Mouse (Mus musculus) forebrain, embryonic 10.5 days (tissue): Measurements from ENCODE around the gene Crim1. TPM values are rescaled to one million over a fixed set of nuclear protein-coding genes. Genes with fewer than 3 reads are reported as not detected.

Experiments
- DNase-seq: peaks from one replicate; pipeline ENCODE4 v3.0.0-alpha.2; 2017; ENCODE audit warnings: low spot score; ENCODE audit errors: extremely low spot score
- H3K27ac ChIP-seq: fragments of 300-500 bp; sonication (generic); 2 replicates; pipeline ENCODE4 v1.5.1; 2016; ENCODE audit warnings: mild to moderate bottlenecking
- H3K27me3 ChIP-seq: fragments of 300-500 bp; sonication (generic); 2 replicates; pipeline ENCODE4 v1.6.1; 2016; ENCODE audit warnings: mild to moderate bottlenecking; ENCODE audit not compliant: poor library complexity, severe bottlenecking
- H3K36me3 ChIP-seq: fragments of 300-500 bp; sonication (generic); replicated peaks from 2 replicates; pipeline ENCODE4 v1.6.1; 2016; ENCODE audit warnings: mild to moderate bottlenecking, moderate library complexity
- H3K4me1 ChIP-seq: fragments of 300-500 bp; sonication (generic); 2 replicates; pipeline ENCODE4 v1.6.1; 2016
- H3K4me3 ChIP-seq: fragments of 300-500 bp; sonication (generic); 2 replicates; pipeline ENCODE4 v1.5.1; 2016; ENCODE audit warnings: mild to moderate bottlenecking, moderate library complexity
- H3K9me3 ChIP-seq: fragments of 300-500 bp; sonication (generic); 2 replicates; pipeline ENCODE4 v1.6.1; 2016; ENCODE audit warnings: mild to moderate bottlenecking, moderate library complexity
- WGBS: fragments of 180-500 bp; shearing (Covaris S2); methylation state at CpG from one replicate; pipeline ENCODE4 v1.1.7; 2016; 5-methylcytosine and 5-hydroxymethylcytosine counted together
- polyA plus RNA-seq: library from polyadenylated mRNA; unstranded; fragments of >200 nt; fragmentation: Nextera tagmentation; extraction: Ambion mirVana; gene quantifications from 2 replicates; pipeline ENCODE4 v1.2.1, GENCODE M21; 2016

Crim1 gene
- polyA plus RNA-seq, 1 experiment from 2014 or later: 1.8 TPM

DNA sequence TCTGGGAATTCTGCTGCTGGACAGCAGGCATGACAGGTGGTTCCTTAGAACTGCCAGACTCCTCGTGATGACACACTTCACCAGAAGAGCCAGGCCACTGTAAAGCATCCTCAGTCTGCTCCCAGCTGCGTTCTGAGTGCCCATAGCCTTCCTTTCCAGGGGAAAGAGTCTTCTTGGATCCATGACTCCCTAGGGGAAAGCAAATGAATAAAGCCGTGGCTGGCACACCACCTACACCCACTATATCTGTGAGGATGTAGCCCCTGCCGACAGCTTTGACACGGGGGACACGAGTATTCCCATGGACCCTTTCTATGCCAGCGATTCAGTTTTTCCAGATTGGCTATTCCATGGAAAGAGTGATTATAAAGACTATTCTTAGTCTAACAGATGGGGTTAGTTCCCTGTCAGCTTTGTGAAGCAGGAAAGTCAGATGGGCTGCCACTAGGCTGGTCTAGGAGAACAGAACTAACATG, 158.2 kb downstream of the Crim1 start:
- Histone ChIP-seq H3K4me1 (peaks cover 27% of the 10 kb centered on the region), H3K4me3 (no peak overlapping the region), H3K27me3 (peaks cover 19% of the 10 kb centered on the region; the same call in 1 of the 2 replicates), H3K27ac (no peak overlapping the region), H3K36me3 (peaks cover 10% of the 10 kb centered on the region), H3K9me3 (no peaks in the 10 kb centered on the region)
- WGBS: 79% methylated on average over 7 of the region's 7 CpGs
- DNase-seq: no peak

DNA sequence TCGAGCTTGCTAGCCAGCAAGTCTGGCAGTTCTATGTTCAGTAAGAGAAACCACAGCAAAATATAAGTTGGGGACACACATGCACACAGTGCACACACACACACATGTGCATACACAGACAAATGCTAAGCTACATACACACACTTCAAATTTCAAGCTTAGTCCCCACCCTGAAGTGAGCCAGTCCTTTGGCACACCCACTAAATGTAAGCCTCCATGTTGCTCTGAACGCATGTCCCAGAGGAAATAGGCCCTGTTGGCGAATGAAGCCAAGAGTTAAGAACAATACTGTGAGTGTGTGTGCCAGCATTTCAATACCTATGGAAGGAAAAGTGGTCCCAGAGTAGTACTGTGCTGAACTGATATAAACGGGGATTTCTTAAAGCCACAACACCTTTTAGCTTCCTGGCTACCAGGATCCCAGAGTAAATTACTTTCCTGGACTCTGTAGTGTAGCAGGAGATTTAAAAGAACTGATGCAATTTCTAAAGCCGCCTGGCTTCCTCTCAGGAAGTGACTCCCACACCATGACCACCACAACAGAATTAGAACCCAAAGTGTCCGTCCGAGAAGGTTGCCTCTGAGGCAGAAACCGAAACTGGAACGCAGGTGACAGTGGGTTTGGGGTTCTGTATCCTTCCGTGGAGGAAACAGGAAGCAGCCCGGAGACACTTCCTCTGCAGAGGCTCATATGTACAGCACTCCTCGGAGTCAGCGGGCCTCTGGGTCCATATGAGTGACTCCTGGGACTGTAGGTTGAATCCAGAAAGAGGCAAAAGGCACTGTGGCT, 162.1 kb downstream of the Crim1 start:
- WGBS: 89% methylated on average over 13 of the region's 13 CpGs
- H3K4me3 ChIP-seq: no peak overlapping the region
- H3K36me3 ChIP-seq: no peaks in the 10 kb centered on the region
- no peaks in the 10 kb centered on the region for H3K9me3 ChIP-seq
- H3K27ac ChIP-seq: no peak overlapping the region
- peaks cover 10% of the 10 kb centered on the region; the same call in 1 of the 2 replicates for H3K27me3 ChIP-seq
- H3K4me1 ChIP-seq: 0 out of 2 replicates have a peak, but pooled peaks cover 4% of the 10 kb centered on the region
- DNase-seq: no peak

DNA sequence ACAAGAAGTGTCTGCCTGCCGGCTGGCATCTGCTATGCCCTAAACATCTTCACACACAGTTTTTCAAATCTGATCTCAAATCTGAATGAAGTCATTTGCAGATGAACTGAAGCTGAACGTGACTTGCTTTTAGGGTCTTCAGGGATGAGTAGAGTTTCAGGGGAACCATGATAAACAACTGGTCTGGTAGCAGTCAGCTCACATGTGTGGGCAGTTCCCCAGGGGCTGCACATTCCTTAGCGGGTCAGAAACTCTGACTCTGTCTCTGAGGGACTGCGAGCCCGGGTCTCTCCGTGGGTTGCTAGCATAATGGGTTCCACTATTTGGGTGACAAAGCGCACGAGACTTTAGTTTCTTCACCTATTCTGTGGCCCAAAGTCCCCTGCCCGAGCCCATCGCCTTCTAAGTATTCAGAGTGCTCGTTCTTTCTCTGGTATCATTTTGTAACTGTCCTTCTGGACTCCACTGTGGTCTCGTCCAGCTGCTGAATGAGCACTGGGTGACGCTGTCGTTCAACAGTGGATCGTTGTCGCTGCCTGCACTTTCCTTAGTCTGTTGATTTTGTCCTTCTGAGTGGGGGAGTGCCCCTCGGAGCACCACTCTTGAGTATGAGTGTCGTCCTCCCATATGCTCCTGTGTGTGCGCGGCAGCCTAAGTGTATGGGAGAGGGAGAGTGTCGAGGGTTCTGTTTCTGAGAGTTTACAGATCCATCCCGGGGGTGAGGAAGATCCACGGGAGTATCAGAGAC, 164.7 kb downstream of the Crim1 start:
- no peak overlapping the region for H3K27ac ChIP-seq
- H3K36me3 ChIP-seq: peaks cover 26% of the 10 kb centered on the region
- no peak overlapping the region for H3K4me3 ChIP-seq
- no peak for DNase-seq
- H3K9me3 ChIP-seq: no peaks in the 10 kb centered on the region
- 92% methylated on average over 23 of the region's 23 CpGs for WGBS
- H3K4me1 ChIP-seq: 0 out of 2 replicates have a peak, but pooled peaks cover 3% of the 10 kb centered on the region
- peaks cover 8% of the 10 kb centered on the region; the same call in 1 of the 2 replicates for H3K27me3 ChIP-seq

DNA sequence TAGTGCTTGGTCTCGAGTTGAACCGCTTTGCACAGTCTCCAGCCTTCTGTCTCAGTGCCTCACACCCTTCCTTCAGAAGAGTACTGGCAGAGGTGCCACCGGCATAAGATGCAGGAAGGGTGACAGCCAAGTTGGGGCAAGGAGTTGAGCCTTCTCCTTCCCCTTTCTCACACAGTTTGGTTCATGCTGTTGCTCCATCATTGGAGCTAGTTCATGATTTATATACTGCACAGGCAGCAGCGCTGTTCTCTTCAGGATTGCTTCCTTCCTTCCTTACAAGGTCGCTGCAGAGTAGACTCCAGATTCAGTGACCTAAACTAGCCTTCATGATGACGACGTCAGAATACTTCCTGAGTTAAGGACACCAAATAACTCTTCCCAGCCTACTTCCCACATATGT, 166.0 kb downstream of the Crim1 start:
- H3K36me3 ChIP-seq: peaks cover 29% of the 10 kb centered on the region
- WGBS: 89% methylated on average over 7 of the region's 7 CpGs
- H3K4me3 ChIP-seq: no peak overlapping the region
- H3K4me1 ChIP-seq: no peaks in the 10 kb centered on the region
- no peak overlapping the region for H3K27ac ChIP-seq
- H3K9me3 ChIP-seq: no peaks in the 10 kb centered on the region
- no peak for DNase-seq
- no peaks in the 10 kb centered on the region; the same call in 1 of the 2 replicates for H3K27me3 ChIP-seq

DNA sequence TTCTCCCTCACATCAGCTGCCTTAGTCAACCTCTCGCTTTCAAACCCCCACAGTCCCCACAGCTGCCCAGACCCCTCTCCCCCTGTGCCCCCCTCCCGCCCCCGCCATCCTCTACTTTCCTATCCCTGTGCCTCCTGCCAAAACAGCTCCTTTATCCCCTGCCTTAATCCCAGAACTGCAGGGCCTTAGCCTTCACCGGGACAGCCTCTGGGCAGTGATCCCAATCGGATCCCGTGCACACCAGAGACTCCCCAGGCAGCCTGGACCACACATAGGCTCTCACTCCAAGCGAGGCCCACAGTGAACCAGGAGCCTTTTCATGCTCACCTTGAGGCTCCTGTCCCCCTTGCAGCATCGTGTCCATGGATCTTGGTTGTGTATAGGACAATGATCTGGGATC, 168.4 kb downstream of the Crim1 start:
- 65% methylated on average over 8 of the region's 8 CpGs for WGBS
- no peaks in the 10 kb centered on the region for H3K27me3 ChIP-seq
- no peaks in the 10 kb centered on the region for H3K4me1 ChIP-seq
- H3K36me3 ChIP-seq: peaks cover 34% of the 10 kb centered on the region
- H3K9me3 ChIP-seq: no peaks in the 10 kb centered on the region
- no peak for DNase-seq
- H3K27ac ChIP-seq: no peak overlapping the region
- no peak overlapping the region for H3K4me3 ChIP-seq

DNA sequence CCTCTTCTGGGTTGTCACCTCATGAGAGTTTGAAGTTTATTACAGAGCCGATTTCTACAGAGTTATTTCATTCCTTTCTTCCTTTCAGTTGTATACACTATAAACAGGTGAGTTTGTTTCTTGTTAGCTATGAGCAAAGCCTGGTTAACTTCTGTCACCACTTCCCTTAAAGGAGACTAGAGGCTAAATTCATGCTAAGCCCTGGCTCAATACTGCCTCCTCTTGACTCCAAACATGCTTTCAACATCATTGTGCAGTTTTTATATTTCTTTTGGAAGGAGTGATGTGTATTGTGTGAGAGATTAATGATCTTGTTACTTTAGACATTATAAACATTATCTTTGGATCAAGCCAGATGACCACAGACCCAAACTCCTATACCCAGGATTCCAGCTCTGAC, 170.4 kb downstream of the Crim1 start:
- Histone ChIP-seq H3K27me3 (no peaks in the 10 kb centered on the region), H3K4me1 (peaks cover 5% of the 10 kb centered on the region), H3K4me3 (no peak overlapping the region), H3K36me3 (peaks cover 49% of the 10 kb centered on the region), H3K27ac (no peak overlapping the region), H3K9me3 (no peaks in the 10 kb centered on the region)
- 81% methylated on average over 1 of the region's 1 CpGs for WGBS
- DNase-seq: no peak

DNA sequence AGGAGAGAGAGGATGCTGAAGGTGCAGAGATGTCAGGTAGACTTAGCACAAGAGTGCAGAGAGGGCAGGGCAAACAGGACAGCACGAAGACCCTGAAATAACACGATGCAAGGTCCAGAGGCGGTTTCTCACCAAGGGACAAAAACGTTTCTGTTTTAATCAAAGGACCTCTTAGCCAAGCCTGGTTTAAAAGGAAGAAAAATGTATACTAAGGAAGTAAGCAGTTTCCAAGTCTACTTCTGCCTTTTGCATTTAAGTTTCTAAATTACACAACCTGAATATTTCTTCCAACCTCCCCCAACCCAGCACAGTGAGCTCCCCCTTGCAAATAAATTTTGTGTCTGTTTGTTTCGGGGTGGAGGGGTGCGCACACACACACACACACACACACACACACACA, 173.1 kb downstream of the Crim1 start:
- H3K4me3 ChIP-seq: no peak overlapping the region
- H3K9me3 ChIP-seq: no peaks in the 10 kb centered on the region
- no peak overlapping the region for H3K27ac ChIP-seq
- no peaks in the 10 kb centered on the region for H3K27me3 ChIP-seq
- DNase-seq: no peak
- 91% methylated on average over 6 of the region's 6 CpGs for WGBS
- H3K4me1 ChIP-seq: peaks cover 5% of the 10 kb centered on the region
- H3K36me3 ChIP-seq: peaks cover 50% of the 10 kb centered on the region

DNA sequence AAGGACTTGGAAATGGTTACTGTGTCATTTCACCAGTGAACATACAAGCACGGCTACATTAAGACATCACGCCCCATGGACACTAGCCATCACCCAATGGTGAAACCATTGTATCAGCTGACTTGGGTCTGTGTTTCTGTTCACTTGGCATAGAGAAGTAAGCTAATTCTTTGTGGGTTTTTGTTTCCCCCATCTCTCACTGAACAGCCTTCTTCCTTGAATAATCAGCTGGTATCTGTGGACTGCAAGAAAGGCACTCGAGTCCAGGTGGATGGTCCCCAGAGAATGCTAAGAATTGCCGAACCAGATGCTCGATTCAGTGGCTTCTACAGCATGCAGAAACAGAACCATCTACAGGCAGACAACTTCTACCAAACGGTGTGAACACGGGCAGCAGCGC, 173.8 kb downstream of the Crim1 start:
- H3K4me1 ChIP-seq: peaks cover 5% of the 10 kb centered on the region
- DNase-seq: no peak
- no peaks in the 10 kb centered on the region for H3K27me3 ChIP-seq
- H3K4me3 ChIP-seq: no peak overlapping the region
- peaks cover 47% of the 10 kb centered on the region for H3K36me3 ChIP-seq
- WGBS: 95% methylated on average over 8 of the region's 8 CpGs
- no peaks in the 10 kb centered on the region for H3K9me3 ChIP-seq
- H3K27ac ChIP-seq: no peak overlapping the region

DNA sequence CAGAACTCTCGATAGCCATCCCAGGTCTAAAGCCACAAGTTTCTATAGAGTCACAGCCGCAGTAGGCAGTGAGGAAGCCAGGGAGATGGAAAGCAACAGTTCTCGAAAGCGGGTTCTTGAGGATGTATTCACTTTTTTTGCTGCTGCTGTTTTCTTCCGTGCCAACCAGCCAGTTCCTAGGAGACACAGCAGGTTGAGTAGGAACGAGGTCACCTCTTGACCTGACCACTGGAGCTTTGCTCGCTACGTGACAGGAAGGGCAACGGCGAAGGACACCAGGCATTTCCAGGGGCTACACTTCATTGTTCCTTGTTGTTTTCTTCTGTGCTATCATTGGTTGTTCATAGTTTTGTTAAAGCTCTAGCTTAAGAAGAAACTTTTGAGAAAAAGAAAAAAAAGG, 174.7 kb downstream of the Crim1 start:
- DNase-seq: no peak
- H3K9me3 ChIP-seq: no peaks in the 10 kb centered on the region
- 71% methylated on average over 10 of the region's 10 CpGs for WGBS
- no peak overlapping the region for H3K4me3 ChIP-seq
- peaks cover 38% of the 10 kb centered on the region for H3K36me3 ChIP-seq
- H3K27me3 ChIP-seq: no peaks in the 10 kb centered on the region
- peaks cover 5% of the 10 kb centered on the region for H3K4me1 ChIP-seq
- no peak overlapping the region for H3K27ac ChIP-seq

DNA sequence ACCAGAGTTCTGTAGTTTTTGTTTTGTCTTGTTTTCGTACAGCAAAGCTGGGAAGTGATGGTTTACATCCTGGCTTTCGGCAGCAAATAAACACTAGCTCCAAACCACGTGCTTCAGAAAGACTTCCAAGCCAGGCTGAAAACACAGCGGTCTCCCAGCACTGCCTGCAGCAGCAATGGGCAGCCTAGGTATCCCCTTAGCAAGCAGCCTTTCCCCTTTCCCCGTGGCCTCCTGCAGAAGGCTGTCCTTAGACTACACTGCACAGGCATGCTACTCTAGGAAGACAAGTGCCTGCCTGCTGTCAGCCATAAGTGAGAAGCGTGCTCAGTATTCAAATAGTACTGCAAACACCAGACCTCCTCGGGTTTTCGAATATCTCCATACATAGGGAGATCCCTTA, 176.5 kb downstream of the Crim1 start:
- Histone ChIP-seq H3K9me3 (no peaks in the 10 kb centered on the region), H3K4me1 (peaks cover 5% of the 10 kb centered on the region), H3K27me3 (no peaks in the 10 kb centered on the region), H3K27ac (no peak overlapping the region), H3K36me3 (peaks cover 35% of the 10 kb centered on the region), H3K4me3 (no peak overlapping the region)
- WGBS: 86% methylated on average over 8 of the region's 8 CpGs
- DNase-seq: no peak

DNA sequence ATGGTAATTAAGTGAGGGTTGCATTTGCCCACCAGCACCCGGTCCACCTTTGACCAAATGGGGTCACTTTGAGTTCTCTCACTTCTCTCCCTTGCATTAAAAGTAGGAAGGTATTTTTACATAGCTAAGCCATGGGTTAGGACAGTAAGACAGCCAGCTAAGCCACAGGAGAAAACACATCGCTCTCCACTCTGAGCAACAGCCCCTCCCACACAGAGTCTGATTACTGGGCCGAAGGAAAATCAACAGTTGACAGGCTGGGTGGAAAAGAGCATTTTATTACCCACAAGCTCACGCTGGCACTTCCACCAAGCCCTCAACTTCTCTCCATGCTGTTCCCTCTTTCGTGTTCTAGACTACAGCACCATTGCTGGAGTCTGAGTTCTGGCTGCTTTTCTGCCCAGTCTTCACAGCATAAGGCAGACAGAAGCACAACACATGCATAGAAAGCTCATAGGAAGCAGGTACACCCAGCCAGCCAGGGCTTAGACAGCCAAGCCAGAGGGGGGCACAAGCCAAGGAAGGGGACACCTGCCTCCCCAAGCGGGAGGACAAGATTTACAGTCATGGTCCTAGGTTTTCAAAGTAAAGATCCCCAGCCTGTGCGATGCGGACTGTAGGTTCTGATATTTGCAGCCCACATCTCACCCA, 179.2 kb downstream of the Crim1 start:
- WGBS: 91% methylated on average over 8 of the region's 8 CpGs
- no peak for DNase-seq
- H3K27me3 ChIP-seq: no peaks in the 10 kb centered on the region
- H3K36me3 ChIP-seq: peaks cover 26% of the 10 kb centered on the region
- no peaks in the 10 kb centered on the region for H3K9me3 ChIP-seq
- H3K4me1 ChIP-seq: peaks cover 5% of the 10 kb centered on the region
- no peak overlapping the region for H3K4me3 ChIP-seq
- H3K27ac ChIP-seq: no peak overlapping the region

DNA sequence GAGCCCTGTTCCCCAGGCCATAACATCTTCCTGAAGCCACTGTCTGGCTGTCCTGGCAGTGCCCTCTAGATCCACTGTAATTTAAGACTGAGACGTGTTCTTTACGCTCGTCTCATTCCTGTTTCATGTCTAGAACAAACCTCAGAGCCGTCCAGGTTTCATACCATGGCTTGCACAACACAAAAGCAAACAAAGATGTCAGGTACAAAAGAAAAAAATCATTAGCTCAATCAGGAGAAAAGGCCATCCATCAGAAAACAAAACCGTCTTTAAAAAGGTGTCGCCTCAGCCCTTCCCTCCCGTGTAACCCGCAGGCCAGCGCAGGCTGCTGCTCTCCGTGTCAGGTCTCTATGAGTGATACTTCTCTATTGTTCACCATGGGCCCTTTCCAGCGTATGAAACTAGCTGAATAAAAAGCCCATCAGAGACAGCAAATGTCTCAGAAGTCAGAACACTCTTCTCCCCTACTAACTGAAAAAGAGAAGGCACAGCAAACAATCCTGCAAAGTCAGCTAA, 179.7 kb downstream of the Crim1 start:
- DNase-seq: no peak
- no peak overlapping the region for H3K27ac ChIP-seq
- peaks cover 20% of the 10 kb centered on the region for H3K36me3 ChIP-seq
- WGBS: 84% methylated on average over 11 of the region's 11 CpGs
- H3K4me1 ChIP-seq: peaks cover 1% of the 10 kb centered on the region
- H3K9me3 ChIP-seq: no peaks in the 10 kb centered on the region
- H3K4me3 ChIP-seq: no peak overlapping the region
- no peaks in the 10 kb centered on the region for H3K27me3 ChIP-seq
